Mouse (Mus musculus) right cerebral cortex, postnatal 25 days (tissue): ENCODE results near the gene Ptk6.
A peak's percentile ranks its signal among the peaks of the same experiment; 100 is the strongest.

Experiments
- DNase-seq: peaks from one replicate; pipeline ENCODE4 v3.0.0; 2022

The Ptk6 gene

DNA sequence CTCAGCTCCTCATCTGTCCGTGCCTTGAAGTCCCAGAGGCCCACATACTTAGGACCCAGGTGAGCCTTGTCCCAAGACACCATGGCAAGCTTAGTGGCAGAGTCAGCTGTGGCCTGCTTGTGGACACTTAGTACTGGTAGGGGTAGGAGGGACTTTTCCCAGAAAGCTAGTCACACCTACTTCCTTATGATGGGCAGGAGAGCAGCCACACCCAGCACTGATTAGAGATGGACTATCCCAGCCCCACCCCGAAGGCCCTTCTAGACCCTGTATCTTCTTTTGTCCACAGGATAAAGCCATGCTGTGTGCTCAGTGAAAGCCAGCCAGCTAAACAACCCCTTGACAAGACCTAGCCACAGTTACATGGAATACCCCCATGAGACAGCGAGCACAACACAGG, at the start of gene Ptk6:
TSS of gene Ptk6 (minus strand) at position 368 of the 400 bp plus-strand sequence.
- DNase-seq = no peak

DNA sequence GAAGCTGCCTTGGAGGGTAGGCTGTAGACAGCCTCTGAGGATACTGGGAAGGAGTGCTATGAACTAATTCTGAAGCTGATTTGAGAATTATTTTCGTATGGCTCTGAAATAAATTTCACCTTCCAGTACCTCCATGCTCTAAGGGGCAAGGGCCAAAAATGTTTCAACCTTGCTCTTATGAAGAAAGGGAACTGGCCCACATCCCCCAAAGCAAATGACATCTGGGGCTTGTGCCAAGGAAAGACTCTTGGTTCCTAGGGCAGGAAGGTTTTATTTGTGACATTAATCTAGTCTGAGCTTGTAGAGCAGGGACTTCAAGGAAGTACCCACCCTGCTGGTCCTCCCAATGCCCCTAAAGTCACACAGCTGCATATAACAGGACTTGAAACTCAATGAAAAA, 49.3 kb upstream of the Ptk6 start:
- DNase-seq = no peak

DNA sequence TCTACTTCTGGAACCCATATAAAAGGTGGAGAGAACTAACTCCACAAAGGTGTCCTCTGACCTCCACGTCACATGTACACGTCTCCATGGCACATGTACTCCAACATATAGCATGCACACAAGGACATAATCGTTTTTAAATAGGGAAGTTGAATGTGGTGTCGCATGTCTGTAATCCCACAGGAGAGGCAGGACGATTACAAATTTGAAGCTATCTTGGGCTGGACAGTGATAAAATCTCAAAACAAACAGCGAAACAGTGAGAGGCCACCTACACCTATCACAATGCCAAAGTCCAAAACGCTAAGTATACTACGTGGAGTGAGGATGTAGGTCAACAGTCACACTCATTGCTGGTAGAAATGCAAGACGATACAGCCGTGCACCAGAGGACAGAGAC, 46.6 kb upstream of the Ptk6 start:
- DNase-seq = no peak

GRCm38 (mm10) chr2:181245031-181245430, 42.4 kb upstream of the Ptk6 start:
- no peak for DNase-seq

GRCm38 (mm10) chr2:181243706-181244394, 41.3 kb upstream of the Ptk6 start:
- no peak for DNase-seq

GRCm38 (mm10) chr2:181242314-181242665, 39.7 kb upstream of the Ptk6 start:
- DNase-seq = no peak

DNA sequence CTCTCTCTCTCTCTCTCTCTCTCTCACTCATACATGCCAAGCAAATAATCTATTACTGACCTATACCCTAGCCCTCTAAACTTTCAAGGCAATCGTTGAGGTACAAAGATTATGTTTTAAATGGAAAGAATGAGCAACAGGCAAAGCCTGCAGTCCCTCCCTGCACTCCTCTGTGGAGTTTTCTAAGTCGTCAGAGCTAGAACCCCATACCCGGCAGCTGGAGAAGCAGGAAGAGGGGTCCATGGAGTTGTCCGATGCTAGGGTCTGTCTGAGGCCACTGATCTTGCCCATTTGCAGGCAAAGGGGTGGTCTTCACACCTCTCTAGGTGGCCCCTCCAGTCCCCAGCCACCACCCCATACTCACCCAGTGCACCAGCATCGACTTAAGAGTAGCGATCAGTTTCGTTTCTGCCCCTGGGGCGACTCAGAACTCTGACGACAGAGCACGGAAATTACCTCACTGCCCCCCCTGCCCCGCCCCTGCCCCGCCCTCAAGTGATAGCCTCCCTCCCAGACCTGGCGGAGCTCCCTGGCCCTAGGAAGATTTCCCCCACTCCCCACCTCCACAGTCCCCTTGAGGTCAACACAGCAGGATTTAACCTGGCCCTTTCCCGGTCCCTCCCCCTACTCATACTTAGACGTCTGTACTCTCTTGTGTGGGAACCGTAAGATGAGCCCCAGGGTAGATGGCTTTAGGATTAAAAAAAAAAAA, 39.2 kb upstream of the Ptk6 start, which contains the start of gene Helz2:
TSS of gene Helz2 (minus strand) at position 426 of the 712 bp plus-strand sequence.
- DNase-seq = no peak

- no peak for DNase-seq
These were observed 38.3 kb upstream of the Ptk6 start for GRCm38 (mm10) chr2:181240806-181241440.

DNA sequence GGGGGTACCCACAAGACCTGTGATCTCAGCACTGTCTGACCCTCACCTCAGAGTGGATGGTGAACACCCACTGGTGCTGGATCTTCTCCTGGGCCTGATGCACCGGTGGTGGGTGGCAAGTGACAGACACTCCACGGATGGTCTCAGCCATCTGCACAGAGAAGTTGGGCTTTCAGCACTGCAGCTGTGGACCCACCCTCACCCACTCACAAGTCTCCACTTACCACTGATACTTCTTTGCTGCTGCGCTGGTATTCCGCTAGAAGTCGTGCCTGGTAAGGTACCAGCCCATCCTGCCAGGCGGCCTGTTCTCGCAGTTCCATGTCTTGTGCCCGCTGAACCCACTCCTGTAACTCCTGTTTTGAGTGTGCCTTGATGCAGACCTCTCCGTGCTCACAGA, 36.7 kb upstream of the Ptk6 start:
- no peak for DNase-seq

GRCm38 (mm10) chr2:181238861-181239260, 36.3 kb upstream of the Ptk6 start:
- DNase-seq = no peak

- no peak for DNase-seq
These were observed 35.6 kb upstream of the Ptk6 start for GRCm38 (mm10) chr2:181238091-181238610.

GRCm38 (mm10) chr2:181237251-181238014, 34.8 kb upstream of the Ptk6 start:
- DNase-seq = no peak

- DNase-seq = no peak
These were observed 33.3 kb upstream of the Ptk6 start for GRCm38 (mm10) chr2:181235681-181236566.

- no peak for DNase-seq
These were observed 32.1 kb upstream of the Ptk6 start for GRCm38 (mm10) chr2:181234680-181235079.

GRCm38 (mm10) chr2:181233443-181233842, 30.9 kb upstream of the Ptk6 start:
- no peak for DNase-seq

DNA sequence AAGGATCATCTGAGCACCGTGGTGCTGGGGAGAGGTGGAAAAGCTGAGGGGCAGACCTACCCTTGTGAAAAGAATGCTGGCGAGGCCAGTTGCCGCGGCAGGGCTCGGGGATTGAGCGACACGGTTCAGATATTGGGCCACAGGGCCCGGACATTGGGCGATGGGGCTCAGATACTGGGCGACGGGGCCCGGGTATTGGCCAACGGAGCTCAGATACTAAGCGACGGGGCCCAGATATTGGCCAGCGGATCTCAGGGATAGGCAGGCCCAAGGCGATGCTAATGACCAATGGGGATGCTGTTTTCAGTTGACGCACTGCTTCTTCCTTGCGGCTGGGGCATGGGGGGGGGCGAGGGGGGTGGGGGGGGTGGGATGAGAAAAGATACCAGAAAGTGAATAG, 28.6 kb upstream of the Ptk6 start:
- no peak for DNase-seq

DNA sequence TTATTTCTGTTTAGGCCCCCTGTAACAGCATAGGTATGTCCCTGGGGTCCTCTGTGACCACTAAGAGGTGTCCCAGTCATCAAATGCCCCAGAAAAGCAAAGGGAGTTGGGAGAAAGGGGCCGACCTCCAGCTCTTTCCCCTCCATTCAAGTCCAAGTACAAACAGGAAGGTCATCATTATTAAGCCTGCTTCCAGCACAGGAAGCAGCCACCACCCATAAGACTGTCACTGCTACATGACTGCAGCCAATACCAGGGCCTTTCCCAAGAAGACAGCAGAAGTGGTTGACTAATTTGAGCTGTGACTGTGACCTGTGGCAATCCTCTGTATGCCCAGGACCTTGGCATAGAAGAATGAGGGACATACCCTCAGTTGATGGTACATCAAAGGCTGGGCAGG, 25.7 kb upstream of the Ptk6 start:
- DNase-seq = no peak

DNA sequence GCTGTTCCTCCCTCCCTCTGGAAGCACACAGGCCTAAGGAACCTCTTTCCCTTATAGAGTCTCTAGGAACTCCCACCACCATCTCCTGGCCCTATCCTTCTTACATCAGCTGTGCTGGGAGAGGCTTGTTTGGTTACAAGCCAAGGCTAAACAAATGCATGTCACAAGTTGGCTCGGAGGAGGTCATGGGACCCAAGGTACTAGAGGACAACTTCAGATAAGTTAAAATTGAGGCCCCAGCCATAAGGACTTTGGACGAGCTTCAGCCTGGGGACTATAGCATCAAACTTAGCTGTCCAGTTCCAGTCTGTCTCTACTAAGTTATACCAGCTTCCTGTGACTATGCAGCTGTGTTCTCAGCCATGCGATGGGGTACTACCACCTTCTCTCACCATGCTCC, 24.5 kb upstream of the Ptk6 start:
- no peak for DNase-seq

GRCm38 (mm10) chr2:181224994-181225393, 22.4 kb upstream of the Ptk6 start:
- DNase-seq = no peak

DNA sequence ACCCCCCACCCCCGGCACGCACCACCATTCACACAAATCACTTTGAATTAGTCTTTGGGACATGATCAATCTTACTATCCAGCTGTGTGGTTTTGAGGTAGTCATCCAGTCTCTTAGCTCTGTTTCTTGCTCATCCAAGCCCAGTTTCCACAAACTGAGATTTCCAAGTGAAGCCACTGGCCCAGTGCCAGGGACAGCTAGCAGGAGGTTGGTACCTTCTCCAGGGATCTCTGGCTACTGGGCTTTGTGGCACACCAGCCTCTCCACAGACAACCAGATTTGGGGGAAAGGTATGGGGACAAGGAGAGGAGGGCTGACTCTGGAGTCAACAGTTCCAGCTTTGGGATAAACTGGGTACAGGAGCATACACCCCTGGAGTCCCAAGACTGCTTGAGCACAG, 17.8 kb upstream of the Ptk6 start:
- DNase-seq = no peak

DNA sequence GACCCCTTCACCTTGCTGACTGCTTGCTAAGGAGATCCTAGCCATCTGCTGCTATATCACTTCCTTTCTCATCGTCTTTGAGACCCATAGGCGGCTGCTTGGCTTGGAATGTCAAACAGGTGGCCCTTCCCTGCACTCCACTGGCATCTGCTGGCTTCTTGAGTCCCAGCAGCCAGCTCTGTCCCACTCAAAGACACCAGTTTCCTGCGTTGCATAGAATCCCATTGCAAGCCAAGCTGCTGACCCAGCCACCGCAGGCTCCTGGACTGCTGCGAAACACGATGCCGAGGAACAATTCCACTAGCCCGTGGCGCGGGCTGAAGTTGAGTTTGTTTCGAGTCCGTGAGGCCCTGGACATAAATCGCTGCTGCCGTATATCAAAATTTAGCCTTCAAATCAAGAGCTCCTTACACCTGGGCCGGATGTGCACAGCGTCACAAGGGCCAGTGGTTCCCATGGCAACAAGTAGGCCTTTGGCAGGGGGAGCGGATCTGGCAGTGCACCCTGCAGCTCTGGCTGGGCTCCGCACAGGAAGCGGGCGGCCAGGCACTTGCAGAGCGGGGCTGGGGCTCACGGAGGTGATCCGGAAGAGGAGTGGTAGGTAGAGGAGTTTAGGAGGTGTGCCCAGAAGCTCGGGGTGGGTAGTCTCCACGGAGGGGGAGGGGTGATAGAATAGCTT, 17.1 kb upstream of the Ptk6 start, which contains the start of gene Fndc11:
TSS of gene Fndc11 (plus strand) at position 476 of the 679 bp plus-strand sequence.
- peak; percentile 54 for DNase-seq
